Mouse (Mus musculus) lung, postnatal 10 days (tissue): ENCODE measurements around the gene AI413582.
A peak's percentile ranks its signal among the peaks of the same experiment; 100 is the strongest.

Source experiments
- DNase-seq: peaks from one replicate; pipeline ENCODE4 v3.0.0; 2021

The AI413582 gene

DNA sequence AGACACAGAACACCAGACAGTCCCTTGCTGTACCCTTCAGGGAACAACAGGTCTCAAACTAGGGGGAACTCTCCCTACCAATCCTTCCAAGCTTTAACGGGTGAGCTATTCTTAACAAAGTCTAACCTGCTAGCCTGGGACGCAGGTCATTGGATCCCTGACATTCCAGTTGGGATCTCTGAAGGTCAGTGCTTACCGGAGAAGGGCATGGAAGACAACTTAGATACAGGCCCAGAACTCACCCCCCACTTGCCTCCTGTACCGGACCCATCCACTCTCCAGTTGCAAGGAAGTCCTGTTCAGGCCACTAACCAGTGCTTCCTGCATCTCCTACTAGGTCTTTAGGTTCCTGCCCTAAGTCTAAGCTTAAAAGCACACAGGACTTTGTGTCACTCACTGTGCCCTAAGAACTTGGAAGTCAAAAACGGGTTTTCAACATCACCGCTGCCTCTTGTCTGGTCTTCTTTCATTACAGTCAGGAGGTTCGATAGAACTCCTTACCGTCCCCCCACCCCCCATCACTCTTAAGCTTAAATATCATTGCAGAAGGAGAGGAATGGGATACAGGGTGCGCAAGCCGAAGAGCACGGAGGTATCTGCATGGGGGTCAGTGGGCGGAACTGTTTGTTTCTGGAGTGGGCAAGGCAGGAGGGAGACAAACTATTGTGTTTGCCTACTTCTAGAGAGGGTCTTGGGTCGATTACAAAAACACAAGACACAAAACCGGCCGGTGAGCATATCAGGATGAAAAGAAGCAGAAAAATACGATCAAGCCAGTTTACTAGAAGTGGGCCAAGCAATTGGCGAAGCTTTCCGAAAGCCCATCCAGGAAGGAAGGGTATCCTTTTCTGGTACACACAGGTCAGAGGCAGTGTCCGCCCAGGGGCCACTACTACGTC is 11.2 kb downstream of the AI413582 start:
- no peak for DNase-seq

DNA sequence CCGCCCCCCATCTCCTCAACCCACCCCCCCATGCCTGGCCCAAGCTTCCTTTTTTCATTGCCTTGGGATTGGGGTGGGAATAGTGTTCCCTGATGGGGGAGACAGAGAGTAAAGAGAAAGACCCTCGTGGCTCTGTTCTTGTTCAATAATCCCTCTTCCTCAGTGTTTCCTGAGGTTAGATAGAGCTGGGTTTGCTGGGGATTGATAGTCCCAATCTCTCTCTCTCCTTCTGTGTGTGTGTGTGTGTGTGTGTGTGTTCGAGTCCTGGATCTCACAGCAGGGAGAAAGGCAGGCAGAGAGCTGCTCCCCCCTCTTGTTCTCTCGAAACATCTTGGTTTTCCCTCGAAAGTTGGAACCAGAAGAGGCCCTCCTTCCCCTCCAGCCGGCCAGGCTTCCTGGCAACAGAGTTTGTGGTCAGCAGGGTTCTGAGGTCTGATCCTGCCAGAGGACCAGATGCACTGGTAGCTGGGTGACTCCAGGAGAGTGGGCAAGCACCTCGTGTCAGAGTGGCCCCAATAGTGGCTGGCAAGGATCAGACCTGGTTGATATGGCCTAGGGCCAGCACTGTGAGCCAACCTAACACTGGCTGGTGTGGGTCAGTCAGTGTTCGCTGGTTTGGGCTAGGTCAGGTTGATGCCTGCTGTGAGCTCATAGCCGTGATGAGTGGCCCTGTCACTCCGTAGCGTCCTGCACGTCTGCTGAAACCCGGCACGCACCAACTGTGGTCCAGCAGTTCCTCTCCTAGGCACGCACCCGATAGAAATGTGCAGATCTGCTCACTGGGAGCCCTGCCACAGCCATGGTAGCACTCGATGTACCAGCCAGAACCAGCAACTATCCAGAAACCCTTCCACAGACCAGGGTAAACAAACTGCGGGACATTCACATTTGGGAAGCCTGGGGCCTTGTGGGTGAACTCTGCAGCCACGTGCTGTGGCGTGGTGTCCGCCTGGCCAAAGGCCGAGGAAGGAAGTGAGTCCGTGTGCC is 13.0 kb downstream of the AI413582 start:
- DNase-seq = no peak

DNA sequence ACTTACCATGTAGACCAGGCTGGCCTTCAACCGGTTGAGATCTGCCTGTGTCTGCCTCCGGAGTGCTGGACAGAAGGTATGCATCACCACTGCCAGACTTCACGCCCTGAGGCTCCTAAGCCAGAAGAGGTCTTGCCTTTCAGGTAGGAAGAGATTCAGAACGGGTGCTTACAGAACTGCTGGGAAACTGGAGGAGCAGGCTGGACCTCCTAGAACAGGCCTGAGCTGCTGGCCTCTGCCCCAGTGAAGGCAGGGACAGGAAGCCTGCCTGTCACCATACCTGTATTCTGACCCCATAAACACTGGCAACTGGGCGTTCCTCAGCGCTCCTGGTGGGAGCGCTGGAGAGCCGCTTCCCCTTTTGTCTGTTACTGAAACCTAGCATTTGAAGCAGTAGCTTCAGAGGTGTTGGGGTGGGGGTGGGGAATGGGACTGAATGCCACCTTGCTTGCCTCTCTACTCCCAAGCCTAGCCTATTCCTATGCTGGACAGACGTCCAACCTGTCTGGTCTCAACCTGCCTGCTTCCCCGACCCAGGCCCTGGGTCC is 14.1 kb downstream of the AI413582 start:
- no peak for DNase-seq

DNA sequence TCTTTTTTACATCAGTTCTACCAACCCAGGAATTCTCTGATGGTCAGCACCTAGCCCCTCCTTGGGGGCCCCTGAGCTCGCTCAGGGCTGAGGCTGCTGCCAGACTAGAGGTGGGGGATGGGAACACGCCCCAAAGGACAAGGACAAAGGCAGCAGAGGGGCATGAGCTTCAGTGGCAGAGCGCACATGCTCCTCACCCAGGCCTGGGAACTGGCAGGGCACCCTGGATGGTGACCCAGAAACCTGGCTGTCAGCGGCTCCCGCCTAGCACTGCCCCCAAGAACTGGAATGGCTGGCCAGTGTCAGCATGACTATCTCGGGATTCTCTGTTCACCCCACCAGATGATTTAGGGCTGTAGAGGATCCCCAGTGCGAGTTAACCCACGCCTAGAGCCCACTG is 16.3 kb downstream of the AI413582 start:
- no peak for DNase-seq

DNA sequence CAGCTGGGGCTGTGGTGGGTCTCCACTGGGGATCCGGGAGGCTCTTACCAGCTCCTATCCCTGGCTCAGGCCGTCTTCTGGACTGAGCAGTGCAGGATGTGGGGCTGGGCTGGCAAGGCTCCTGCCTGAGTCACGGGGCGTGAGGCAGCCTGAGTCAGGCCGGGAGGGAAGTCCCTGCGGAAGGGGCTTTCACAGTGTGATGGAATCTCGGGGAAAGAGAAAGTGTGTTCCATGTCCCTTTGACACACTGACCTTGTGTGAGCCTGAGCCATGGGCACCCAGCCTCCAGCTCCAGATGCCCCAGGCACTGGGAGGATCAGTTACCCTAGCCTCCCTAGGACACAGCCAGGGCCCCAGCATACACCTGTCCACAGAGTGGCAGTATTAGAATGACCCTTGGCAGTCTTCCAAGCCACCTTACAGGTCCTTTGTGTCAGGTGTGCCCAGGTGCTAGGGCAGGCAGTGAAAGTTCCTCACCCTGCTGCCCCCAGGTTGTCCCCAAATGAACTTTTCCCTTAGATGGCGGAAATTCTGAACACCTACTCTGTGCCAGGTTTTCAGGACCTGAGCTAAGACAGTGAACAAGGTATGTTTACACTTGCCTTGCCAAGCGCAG is 18.2 kb downstream of the AI413582 start:
- no peak for DNase-seq

DNA sequence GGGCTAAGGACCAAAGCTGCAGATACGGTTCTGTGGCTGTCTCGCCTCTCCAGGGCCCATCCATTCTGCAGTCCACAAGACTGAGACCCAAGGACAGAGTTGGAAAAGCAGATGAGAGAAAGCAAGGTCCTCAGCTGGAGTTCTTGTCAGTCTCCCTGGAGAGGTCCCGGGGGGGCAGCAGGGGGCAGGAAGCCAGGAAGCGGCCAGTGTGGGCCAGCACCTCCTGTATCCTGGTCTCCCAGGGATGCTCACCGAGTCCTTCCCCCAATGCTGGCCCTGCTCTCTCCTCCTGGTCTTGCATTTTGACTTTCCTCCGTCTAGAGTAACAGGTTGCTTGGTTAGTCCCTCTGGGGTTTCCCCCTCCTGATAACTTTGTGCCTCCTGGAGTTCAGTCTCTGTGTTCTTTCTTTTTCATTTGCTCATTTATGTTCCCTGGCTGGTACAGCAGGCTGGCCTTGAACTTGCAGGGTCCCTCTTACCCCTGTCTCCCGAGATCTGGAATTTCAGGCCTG is 18.9 kb downstream of the AI413582 start:
- DNase-seq = no peak

DNA sequence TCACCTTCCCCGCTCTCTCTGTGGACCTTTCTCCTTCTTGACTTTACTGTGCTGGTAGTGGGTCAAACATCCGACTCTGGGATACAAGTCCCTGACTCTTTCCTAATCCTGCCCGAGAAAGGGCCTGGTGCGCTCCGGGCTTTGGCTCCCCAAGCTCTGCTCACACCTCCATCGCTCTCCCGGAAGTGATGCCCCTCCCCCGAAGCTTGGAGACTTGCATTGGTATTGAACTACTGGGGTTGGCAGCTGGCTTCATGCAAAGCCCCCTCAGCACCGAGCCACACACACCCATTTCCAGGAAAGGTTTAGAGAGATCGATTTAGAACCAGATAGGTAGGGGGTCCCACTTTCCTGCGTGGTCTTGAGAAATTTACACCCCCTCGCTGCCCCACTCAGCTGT is 19.6 kb downstream of the AI413582 start:
- no peak for DNase-seq

DNA sequence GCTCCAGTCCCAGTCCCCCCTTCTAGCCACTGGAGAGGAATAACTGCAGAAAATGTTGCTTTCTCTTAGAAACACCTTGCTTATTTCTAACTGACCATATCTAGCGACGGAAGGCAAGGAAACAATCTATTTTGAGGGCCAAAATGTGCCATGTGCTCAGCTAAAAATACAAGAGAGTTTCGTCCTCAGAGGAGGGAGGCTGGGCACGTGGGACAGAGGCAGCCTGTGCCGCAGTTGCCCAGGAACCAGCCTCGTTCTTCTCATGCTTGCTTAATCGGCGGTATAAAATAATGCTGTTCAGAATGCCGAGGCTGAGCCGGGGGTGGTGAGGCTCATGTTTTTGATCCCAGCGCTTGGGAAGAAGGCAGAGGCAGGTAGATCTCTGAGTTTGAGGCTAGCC is 21.0 kb downstream of the AI413582 start:
- no peak for DNase-seq

DNA sequence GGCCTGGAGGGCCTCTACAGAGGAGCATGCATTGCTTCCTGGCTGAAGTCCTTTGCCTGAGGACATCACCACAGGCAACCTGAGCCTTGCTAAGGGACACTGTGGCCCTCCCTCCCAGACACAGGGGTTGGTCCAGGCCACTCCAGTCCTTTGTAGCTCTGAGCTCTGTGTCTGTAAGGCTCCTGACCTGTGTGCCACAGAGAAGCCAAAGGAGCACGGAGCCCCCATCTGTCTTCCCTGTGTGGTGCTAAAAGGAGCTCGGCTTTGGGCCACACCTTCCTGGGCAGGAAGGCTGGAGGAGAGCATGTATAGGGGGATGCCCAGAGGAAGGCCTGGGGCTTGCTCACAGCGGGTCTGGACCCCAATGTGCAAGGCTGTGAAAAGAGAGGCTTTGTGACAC is 23.6 kb downstream of the AI413582 start:
- no peak for DNase-seq

DNA sequence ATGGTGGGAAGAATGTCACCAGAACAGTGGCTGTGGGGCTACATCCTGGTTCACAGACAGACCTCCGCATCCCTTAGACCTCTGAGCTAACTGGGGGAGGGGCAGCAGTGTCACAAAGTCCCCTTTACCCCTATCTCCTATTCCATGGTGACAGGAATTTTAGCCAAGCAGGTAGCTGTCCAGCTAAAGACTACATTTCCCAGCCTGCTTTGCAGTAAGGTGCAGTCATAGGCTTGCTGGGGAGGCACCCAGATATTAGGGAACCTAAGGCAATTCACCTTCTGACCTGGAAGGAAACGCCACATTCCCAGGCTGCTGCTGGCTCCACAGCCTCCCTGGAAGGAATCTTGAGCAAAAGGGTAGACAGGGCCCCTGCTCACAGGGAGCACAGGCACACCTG is 24.3 kb downstream of the AI413582 start:
- DNase-seq = no peak

DNA sequence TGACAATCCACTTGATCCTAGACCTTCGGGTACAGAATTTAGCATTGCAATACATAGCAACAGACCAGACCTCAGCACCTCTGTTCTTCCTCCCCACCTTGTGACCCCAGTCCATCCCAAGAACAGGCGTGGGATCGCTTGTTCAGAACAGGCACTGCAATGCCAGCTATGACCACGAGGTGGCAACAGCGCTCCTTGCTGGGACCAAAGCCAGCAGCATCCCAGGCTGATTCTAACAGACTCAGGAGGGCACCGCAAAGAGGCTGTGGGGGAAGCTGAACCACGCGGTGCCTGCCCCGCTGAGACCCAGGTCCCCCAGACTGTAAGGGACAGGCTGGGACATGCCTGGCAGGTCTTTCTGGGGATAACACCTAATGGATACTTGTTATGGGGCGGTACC is 30.8 kb downstream of the AI413582 start:
- DNase-seq = peak; percentile 92

DNA sequence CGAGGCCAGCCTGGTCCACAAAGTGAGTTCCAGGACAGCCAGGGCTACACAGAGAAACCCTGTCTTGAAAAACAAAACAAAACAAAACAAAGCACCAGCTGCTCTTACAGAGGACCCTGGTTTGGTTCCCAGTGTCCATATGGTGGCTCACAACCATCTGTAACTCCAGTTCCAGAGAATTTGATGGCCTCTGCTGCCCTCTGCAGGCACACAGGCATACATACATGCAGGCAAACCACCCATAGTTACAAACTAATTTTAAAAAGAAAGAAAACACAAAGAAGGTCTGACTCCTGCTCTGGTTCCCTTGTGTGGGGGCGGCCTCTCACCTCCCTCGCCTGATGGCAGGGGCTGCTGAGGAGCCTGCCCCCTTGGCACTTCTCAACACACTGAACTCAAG is 32.2 kb downstream of the AI413582 start:
- no peak for DNase-seq

DNA sequence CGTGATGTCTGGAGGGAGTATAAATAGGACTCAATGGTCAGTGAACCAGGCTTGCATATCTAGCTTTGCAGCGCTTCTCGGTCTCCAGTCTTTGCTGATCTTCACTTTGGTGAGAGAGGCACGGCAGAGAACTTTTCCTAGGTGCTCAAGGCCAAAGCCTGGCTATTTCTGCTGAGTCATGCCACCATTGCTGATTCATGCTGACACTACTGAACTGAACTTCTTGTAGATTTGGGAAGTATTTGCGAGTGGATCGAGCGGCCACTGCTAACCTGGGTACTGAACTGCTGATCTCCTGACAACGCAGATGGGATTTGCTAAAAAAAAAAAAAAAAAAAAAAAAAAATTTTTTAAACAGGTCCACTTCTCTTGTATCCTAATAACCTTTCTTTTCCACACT is 33.5 kb downstream of the AI413582 start:
- no peak for DNase-seq

DNA sequence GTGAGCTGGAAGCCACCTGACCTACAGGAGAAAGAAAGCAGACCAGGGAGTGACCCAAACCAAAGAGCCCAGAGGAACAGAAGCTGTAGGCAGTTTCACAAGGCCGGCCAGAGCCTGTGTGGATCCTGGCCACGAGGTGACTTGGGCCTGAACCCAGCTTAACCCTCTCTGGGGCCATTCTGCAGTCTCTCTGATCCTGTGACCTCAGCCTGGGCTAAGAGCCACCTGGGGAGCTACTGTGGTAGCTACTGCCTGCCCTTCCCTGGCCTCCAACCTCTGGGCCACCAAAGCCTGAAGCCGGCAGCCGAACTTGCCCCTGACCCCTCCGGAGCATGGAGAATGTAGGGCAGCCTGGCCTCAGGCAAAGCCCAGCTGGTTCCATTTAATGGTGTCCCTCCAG is 36.8 kb downstream of the AI413582 start:
- DNase-seq = no peak

DNA sequence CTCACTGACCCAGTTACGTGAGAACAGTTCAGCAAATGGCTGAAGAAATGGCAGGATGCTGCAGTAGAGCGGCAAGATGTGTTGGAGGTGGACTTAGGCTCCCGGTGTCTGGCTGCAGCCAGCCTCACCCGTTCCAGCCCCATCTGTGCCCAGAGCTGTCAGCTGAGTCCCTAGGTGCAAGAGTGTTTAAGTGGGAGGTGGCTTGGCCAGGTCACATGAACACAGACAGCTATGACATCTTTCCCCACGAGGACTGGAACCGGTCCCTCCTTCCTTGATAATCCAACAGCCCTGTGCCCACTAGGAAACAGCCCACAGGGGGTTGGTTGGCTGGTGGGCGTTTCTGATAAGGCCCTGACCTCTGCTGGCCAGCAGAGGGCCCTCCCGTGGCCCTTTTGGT is 37.5 kb downstream of the AI413582 start:
- DNase-seq = no peak

DNA sequence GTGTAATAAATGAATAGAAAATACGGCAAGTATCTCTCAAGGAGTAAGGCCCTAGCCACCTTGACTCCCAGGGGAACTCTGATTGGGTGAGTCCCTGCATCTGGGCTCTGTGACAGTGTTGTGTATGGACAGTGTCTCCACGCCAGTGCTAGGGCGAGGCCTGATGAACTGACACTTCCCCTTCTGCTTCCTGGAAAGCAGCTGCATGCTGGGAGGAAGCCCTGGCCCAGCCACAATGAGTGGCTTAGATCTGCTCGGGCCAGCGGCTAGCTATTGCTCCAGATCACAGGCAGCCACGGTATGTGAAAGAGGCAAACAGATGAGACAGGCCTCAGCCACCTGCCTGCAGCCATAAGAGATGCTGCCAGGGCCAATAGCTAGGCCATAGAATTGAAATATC is 38.4 kb downstream of the AI413582 start:
- no peak for DNase-seq

DNA sequence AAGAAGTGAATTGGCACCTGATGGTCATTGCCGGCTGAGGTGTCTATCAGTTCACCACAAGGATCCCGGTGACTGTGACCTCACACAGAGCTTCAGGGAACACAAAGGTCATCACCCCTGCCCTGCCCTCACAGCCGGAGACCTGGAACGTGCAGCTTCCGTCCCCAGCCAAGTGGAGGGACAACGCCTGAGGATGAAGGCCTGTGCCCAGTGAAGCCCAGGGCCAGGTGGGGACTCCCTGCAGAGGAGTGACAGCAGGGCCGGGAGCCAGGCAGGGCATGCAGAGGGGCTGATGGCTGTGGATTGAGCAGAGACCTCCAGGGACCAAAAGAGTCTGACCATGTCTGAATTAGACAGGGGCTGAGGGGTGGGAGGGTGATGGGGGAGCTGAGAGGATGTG is 42.4 kb downstream of the AI413582 start:
- DNase-seq = no peak

DNA sequence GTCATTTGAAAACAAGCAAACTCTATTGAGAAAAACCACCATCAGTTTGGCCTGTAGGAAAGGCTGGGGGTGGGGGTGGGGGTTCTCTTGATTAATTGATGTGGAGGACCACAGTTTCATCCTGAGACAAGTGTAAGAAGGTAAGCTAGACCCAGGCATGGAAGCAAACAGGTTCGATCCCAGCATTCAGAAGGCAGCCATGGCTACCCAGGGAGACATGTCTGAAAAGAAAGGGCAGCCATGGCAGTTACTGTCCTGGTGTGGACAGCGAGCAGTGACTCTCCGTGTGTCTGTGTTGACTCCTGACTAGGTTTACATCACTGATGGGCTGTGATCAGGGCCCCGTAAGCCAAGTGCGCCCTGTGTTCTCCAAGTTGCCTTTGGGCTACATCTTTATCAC is 44.3 kb downstream of the AI413582 start, which contains the start of gene Grm4:
Grm4 (minus strand) TSS at position 101 of the 400 bp plus-strand sequence.
- DNase-seq = no peak

DNA sequence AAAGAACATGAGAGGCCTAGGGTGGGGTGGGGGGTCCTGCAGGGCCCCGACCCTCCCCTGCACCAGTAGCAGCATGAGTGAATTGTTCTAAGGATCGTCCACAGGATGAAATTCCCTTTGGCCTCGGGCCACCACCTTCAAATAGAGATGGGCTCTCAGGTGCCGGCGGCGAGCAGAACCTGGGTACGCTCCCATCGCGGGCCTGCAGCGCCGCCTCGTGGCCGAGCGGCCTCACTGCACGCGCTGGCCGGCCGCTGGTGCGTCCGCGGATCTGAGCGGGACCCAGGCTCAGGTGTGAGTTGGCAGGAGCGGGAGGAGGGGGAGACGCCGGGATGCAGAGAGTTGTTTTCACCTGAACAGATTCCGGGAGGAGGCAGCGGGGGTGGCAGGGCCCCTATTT is 45.0 kb downstream of the AI413582 start:
- DNase-seq = peak; percentile 47

DNA sequence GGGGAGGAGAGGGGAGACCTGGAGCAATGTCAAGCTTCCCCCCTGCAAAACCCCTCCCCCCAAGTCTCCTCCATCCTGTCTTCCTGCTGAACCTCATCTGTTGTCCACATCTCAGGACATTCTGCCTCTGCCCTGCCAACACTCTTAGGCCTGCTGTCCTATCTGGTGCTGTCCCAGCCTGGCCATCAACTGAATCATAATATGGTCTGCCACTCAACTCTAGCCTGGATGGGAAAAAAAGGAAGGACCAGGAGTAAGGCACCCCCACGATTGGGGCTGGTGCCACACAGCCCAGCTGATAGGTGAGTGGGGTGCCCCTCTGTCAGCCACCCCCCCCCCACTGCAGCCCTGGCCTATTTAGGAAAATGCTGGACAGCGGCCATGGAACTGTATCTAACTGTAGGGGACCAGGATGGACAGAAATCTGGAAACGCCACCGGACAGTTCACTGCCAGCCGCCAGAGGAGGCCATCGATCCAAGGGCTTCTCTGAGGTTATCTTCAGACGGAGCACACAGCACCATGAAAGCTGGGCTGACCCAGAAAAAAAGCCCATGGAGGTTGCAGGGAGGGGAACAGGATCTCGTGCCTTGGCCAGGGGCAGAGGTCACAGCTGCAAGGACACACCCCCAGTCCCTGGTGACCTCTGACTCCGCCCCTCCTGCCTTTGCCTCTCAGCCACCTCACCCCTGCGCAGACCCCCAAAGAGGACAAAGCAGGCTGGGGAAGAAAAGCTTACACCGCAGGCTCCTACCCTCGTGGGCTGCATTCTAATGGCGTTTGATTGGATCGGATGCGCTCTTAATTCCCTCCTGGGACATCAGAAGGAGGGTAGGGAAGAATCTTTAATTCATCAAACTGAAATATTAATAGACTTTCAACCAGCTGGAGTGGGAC is 46.6 kb downstream of the AI413582 start:
- DNase-seq = no peak

DNA sequence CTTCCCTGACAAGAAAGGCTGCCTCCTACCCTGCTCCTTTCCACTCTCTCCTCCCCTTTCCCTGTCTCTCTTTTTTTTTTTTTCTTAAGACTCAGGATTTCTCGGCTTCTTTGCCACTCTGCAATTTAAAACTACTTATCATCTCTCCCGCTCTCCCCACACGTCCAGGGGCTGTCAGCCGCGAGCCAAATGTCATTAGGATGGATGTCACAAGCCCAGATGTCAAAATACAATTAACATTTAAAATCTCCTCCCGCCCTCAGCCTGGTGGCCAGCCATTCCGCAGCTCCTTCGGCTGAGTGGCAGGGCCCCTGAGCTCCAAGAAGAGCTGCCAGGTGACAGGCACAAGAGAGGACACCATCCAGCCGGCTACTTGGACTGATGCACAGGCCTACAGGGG is 47.3 kb downstream of the AI413582 start:
- DNase-seq = peak; percentile 27
